Mouse (Mus musculus) cerebellum, postnatal 36 days (tissue): ENCODE data around the gene Rps6kb2.

Source experiments
- DNase-seq, 2 experiments: peaks; one replicate each; pipeline ENCODE4 v3.0.0; 2021 to 2022; ENCODE audit warnings: mixed read lengths in 2 of 2

Gene Rps6kb2

GRCm38 (mm10) chr19:4154437-4155222, 8.5 kb downstream of the Rps6kb2 start:
- no peak for DNase-seq

- peak; percentile 73 for DNase-seq
Measured at GRCm38 (mm10) chr19:4153232-4153654, 9.9 kb downstream of the Rps6kb2 start, which contains the start of gene Ptprcap. TSS of gene Ptprcap (plus strand) at chr19:4153604.

GRCm38 (mm10) chr19:4152445-4153231, 10.5 kb downstream of the Rps6kb2 start:
- no peak for DNase-seq

GRCm38 (mm10) chr19:4151898-4152297, 11.3 kb downstream of the Rps6kb2 start:
- DNase-seq = no peak

GRCm38 (mm10) chr19:4151488-4151860, 11.7 kb downstream of the Rps6kb2 start:
- no peak for DNase-seq

GRCm38 (mm10) chr19:4150567-4151487, 12.3 kb downstream of the Rps6kb2 start:
- DNase-seq = no peak

GRCm38 (mm10) chr19:4149764-4150461, 13.2 kb downstream of the Rps6kb2 start:
- DNase-seq = no peak

- DNase-seq = no peak
Measured at GRCm38 (mm10) chr19:4149283-4149682, 13.9 kb downstream of the Rps6kb2 start.

- DNase-seq = no peak
Measured at GRCm38 (mm10) chr19:4148819-4149218, 14.3 kb downstream of the Rps6kb2 start.

GRCm38 (mm10) chr19:4148491-4148806, 14.7 kb downstream of the Rps6kb2 start, which contains the start of gene Coro1b:
TSS of gene Coro1b (plus strand) at chr19:4148619.
- DNase-seq = peak; percentile 95 to 97

- DNase-seq = no peak
Measured at GRCm38 (mm10) chr19:4147782-4148490, 15.2 kb downstream of the Rps6kb2 start.

GRCm38 (mm10) chr19:4147022-4147405, 16.1 kb downstream of the Rps6kb2 start:
- no peak for DNase-seq

- no peak for DNase-seq
Measured at GRCm38 (mm10) chr19:4146366-4147021, 16.7 kb downstream of the Rps6kb2 start.

- no peak for DNase-seq
Measured at GRCm38 (mm10) chr19:4145936-4146335, 17.2 kb downstream of the Rps6kb2 start.

- no peak for DNase-seq
Measured at GRCm38 (mm10) chr19:4144550-4145498, 18.3 kb downstream of the Rps6kb2 start.

GRCm38 (mm10) chr19:4143759-4144268, 19.3 kb downstream of the Rps6kb2 start, which contains the start of gene Cabp4:
TSS of gene Cabp4 (minus strand) at chr19:4144033.
- DNase-seq = no peak

GRCm38 (mm10) chr19:4142416-4143173, 20.6 kb downstream of the Rps6kb2 start:
- no peak for DNase-seq

- no peak for DNase-seq
Measured at GRCm38 (mm10) chr19:4140147-4140546, 23.0 kb downstream of the Rps6kb2 start.

- no peak for DNase-seq
Measured at GRCm38 (mm10) chr19:4139446-4139845, 23.7 kb downstream of the Rps6kb2 start, which contains the start of gene Gpr152. TSS of gene Gpr152 (plus strand) at chr19:4139787.
